Mouse (Mus musculus) layer of hippocampus, adult 8-10 months (tissue): ENCODE measurements around the gene Olfr153. TPM values are rescaled to one million over a fixed set of nuclear protein-coding genes. Genes with fewer than 3 reads are reported as not detected.
"Not testable (repeated sequence)": the region's sequence is repeated elsewhere in the genome, so short reads cannot be mapped to it uniquely, and the experiment has no call there.

Experiments used
- DNase-seq, 2 experiments: peaks; one replicate each; pipeline ENCODE4 v3.0.0; 2022; ENCODE audit warnings: low spot score in 2 of 2
- total RNA-seq, 4 experiments: library from RNA; stranded (reverse); gene quantifications; 2 replicates each; pipeline ENCODE4 v1.2.4; 2022

Gene Olfr153
- under 1 TPM in 2 of 4 experiments, not detected in 2; 0.33 to 0.49 TPM for total RNA-seq

DNA sequence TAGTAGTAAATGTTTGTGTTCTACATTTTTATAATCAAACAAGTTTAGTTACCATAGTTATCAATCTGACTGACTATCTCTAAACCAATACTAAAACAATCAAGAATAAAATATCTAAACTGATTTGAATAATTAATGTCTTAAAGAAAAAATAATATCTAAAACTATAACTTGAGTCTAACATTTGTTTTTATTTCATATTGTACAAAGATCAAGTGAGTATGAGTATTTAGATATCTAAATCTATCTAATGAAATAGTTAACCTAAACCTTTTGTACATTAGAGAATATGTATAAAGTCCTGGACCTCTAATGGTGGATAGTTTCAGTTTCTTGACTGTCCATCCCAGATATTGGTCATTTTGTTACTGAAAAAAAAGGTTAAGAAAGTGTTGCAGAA, at the start of gene Olfr153:
Gene Olfr153, plus strand, starts transcription at position 301 of the 400 bp plus-strand sequence.
- no peak for DNase-seq

DNA sequence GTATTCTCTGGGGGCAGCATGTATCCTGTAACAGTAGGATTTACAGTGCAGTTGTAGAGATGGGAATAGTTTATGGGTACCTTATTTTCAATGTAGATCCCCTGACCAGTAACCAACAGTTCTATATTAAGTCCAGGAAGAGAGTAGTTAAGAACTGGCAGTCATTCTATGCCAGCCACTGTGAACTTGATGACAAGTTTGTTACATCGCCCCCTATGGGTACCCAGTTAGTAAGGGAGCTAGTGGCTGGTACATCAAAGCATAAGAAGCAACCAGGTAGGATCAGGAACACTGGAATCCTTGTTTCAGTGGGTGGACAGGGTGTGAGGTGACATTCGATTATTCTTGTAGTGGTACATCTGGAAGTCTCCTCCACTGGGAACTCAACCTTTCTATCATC, 49.3 kb upstream of the Olfr153 start:
- no peak for DNase-seq

- not testable (repeated sequence) for DNase-seq
Measured at GRCm38 (mm10) chr2:87496993-87497392, 34.6 kb upstream of the Olfr153 start, which contains the start of gene Pramel7. Gene Pramel7, minus strand, starts transcription at chr2:87497093.

- no peak for DNase-seq
Measured at GRCm38 (mm10) chr2:87506265-87506664, 25.3 kb upstream of the Olfr153 start, which contains the start of gene Pramel6. Gene Pramel6, plus strand, starts transcription at chr2:87506565.

DNA sequence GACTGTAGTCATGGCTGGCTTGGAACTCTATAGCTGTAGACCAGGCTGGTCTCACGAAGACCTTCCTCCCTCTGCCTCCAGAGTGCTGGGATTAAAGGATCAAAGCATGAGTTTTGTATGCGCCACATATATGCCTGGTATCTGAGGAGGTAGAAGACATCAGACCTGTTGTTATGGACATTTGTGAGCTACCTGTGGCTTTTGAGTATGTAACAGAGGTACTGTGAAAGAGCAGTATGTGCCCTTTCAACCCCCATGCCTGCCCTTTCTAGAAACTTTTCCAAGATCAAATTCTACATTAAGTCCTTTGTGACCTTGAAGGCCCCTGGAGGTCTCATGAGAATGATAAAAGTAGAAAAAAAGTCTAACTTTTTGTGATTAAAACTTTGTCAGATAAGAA, 16.6 kb upstream of the Olfr153 start:
- no peak for DNase-seq

GRCm38 (mm10) chr2:87515457-87516060, 16.0 kb upstream of the Olfr153 start:
- DNase-seq, result no peak

DNA sequence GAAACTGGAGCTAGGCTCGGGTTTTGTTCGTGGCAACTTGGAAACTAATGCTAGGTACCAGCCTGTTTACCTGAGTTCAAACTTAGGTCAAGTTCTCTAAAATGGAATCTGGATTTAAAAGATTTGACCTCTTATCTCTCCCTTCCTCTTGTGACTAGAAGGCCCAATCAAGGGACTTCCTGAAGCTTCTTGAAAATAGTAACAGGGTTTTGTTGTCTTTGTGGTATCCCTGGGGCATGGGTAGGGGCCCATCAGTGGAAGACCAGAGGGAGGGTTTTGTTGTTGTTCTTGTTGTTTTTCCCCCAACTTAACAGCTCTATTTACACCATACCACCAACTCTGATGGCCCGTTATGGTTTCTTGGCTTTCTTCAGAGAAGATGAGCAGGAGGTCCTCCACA, 15.0 kb upstream of the Olfr153 start:
- no peak for DNase-seq

DNA sequence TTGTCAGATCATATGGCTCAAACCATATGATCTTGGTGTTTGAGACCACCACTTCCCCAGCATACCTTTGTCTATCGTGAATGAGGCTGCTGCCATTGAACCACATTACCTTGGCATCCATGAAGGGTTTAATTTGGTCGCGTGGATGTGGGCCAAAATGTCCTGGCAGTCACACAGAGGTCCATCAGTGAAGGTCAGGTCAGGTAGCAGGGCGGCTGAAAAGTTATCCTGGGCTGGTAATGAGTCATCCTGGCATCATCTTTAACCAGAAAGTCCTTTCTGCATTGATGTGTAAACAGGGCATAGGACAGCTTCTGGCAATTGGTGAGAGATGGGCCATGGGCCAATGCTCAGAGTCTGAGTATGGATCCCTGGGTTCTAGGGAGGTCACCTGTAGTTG, 10.9 kb upstream of the Olfr153 start:
- DNase-seq, result no peak

GRCm38 (mm10) chr2:87525899-87526616, 5.5 kb upstream of the Olfr153 start:
- DNase-seq, result peak; percentile 2 to 9

GRCm38 (mm10) chr2:87534826-87535225, 3.2 kb downstream of the Olfr153 start:
- DNase-seq, result no peak

DNA sequence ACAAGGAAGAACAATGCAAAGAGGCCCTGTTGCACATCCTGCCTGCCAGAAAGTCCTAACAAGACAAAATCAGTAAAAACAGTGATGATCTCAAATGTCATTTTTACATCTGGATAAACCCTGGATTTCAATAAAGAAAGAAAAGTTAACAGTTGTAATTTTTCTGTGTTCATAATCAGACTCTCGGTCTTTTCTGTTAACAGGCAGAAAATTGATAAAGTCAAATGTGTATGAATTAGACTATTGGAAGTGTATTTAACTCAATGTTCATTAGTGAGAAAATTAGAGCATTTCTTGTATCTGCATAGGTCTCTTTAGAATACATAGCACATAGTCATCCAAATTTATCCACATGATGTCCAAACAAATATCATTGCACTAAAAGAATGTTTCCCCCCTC, 13.8 kb downstream of the Olfr153 start, which contains the start of gene Olfr1128:
Gene Olfr1128, minus strand, starts transcription at position 101 of the 400 bp plus-strand sequence.
- DNase-seq, result no peak

DNA sequence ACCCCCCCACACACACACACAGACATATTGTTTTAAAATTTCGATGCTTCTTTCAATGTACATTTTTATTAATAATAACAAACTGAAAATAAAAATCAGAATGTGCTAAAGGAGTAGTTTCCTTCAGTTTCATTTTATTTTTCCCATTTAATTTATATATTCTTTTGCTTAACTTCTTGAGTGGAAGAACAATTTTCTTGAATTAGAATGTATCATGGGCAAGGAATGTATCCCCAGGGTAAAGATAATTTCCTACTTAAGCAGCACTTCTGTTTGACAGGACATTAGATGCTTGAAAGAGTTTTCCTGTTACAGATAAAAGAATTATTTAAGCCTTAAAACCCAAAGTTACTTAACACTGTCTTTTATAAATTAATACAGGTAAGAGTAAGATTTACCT, 42.0 kb downstream of the Olfr153 start, which contains the start of gene Olfr1129:
Gene Olfr1129, plus strand, starts transcription at position 301 of the 400 bp plus-strand sequence.
- DNase-seq, result not testable (repeated sequence)

Other genes starting within 250 kb of the Olfr153 start
- gene Olfr1118, start 224.2 kb upstream of the Olfr153 start, total RNA-seq, result not detected
- gene Olfr1120, start 177.0 kb upstream of the Olfr153 start, total RNA-seq, result not detected
- gene Olfr1121, start 161.9 kb upstream of the Olfr153 start, total RNA-seq, result not detected
- under 1 TPM in 3 of 4 experiments, not detected in 1; 0.09 to 0.14 (median 0.10) TPM for gene Olfr1122, start 145.9 kb upstream of the Olfr153 start, total RNA-seq
- gene Olfr1123, start 115.2 kb upstream of the Olfr153 start, total RNA-seq, result not detected
- gene Olfr1124, start 101.5 kb upstream of the Olfr153 start, total RNA-seq, result not detected
- not detected for gene Olfr1126, start 77.8 kb upstream of the Olfr153 start, total RNA-seq
- gene Pramel7, start 34.7 kb upstream of the Olfr153 start, total RNA-seq, result not detected
- gene Pramel6, start 25.2 kb upstream of the Olfr153 start, total RNA-seq, result not detected
- not detected for gene Olfr1128, start 13.7 kb downstream of the Olfr153 start, total RNA-seq
- gene Olfr1129, start 42.1 kb downstream of the Olfr153 start, total RNA-seq, result not detected
- gene Olfr1130, start 74.4 kb downstream of the Olfr153 start, total RNA-seq, result not detected
- gene Olfr1131, start 95.3 kb downstream of the Olfr153 start, total RNA-seq, result not detected
- gene Olfr1132, start 105.7 kb downstream of the Olfr153 start, total RNA-seq, result not detected
- gene Olfr1133, start 115.6 kb downstream of the Olfr153 start, total RNA-seq, result not detected
- gene Olfr1134, start 126.7 kb downstream of the Olfr153 start, total RNA-seq, result not detected
- not detected for gene Olfr1135, start 141.9 kb downstream of the Olfr153 start, total RNA-seq
- gene Olfr1136, start 162.2 kb downstream of the Olfr153 start, total RNA-seq, result not detected
- gene Olfr1137, start 181.4 kb downstream of the Olfr153 start, total RNA-seq, result not detected
- gene Olfr1138, start 208.2 kb downstream of the Olfr153 start, total RNA-seq, result not detected
- gene Olfr1140, start 212.0 kb downstream of the Olfr153 start, total RNA-seq, result not detected
- gene Olfr1141, start 222.2 kb downstream of the Olfr153 start, total RNA-seq, result not detected
- not detected for gene Olfr152, start 247.7 kb downstream of the Olfr153 start, total RNA-seq